Comparison of ENCODE assay signal across 8 mouse cellular contexts in the genomic region with DNA sequence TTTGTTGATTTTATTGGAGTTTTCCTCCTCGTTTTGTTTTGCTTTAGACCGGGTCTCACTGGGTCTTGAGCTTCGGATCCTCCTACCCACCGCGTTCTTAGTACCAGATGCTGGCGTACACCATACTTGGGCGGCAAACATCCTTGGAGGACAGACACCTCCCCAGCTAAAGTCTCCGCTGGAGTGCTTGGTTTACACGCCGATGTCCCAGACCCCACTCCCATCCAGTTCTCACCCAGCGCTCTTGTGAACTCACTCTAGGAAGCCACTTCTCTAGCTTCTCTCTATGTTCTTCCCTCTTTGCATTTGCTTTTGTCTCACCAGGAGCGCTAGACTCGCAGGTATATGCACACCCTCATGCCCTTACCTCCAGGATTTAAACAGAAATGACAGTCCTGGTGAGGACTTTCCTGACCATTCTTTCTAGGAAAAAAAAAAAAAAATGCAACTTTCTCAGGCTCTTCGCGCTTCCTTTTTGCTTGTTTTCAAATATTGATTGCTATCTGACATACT. TPM values are rescaled to one million over a fixed set of nuclear protein-coding genes. Genes with fewer than 3 reads are reported as not detected.
DNase-seq lines count a peak whose midpoint lies in the region; ATAC-seq and TF ChIP-seq lines count a peak whose summit lies in the region.

No protein-coding gene starts in this region.

- WGBS in embryonic facial prominence, embryonic 11.5 days, result 2% methylated on average over 15 of the region's 15 CpGs
- WGBS in intestine, embryonic 15.5 days, result 1% methylated on average over 15 of the region's 15 CpGs
- under 1% methylated on average over 15 of the region's 15 CpGs for WGBS in neural tube, embryonic 12.5 days

- no peak for DNase-seq in layer of hippocampus, adult 2 months (ENCODE audit: low spot score in 2 of 2)
- DNase-seq in layer of hippocampus, adult 11-12 months (ENCODE audit: low spot score), result no peak
- DNase-seq in embryonic facial prominence, embryonic 11.5 days (ENCODE audit: low spot score), result no peak
- DNase-seq in layer of hippocampus, adult 9-10 months (ENCODE audit: low spot score), result no peak
- DNase-seq in cerebellum, postnatal 36 days, result no peak
- DNase-seq in urinary bladder, postnatal 36 days (ENCODE audit: low spot score in 2 of 2), result no peak

- H3K36me3 ChIP-seq in embryonic facial prominence, embryonic 11.5 days (replicated peaks; ENCODE audit: control insufficient read depth, insufficient read depth, low read depth, low read length), result no peaks in the 10 kb centered on the region; the same call in 1 of the 2 replicates
- peaks cover 5% of the 10 kb centered on the region; the same call in 1 of the 2 replicates for H3K36me3 ChIP-seq in intestine, embryonic 15.5 days
- peaks cover 22% of the 10 kb centered on the region for H3K36me3 ChIP-seq in neural tube, embryonic 12.5 days

- H3K27ac ChIP-seq in layer of hippocampus, adult 2 months, result peak overlapping the region; percentile 99
- no peak overlapping the region; the same call in 1 of the 2 replicates for H3K27ac ChIP-seq in embryonic facial prominence, embryonic 11.5 days (replicated peaks; ENCODE audit: low read depth, low read length)
- H3K27ac ChIP-seq in intestine, embryonic 15.5 days, result peak overlapping the region; percentile 60
- H3K27ac ChIP-seq in neural tube, embryonic 12.5 days, result no peak overlapping the region

- peak overlapping the region; percentile 100 for H3K9ac ChIP-seq in embryonic facial prominence, embryonic 11.5 days (replicated peaks; ENCODE audit: low read length)
- H3K9ac ChIP-seq in intestine, embryonic 15.5 days, result peak overlapping the region; percentile 99
- H3K9ac ChIP-seq in neural tube, embryonic 12.5 days, result peak overlapping the region; percentile 98

- H3K27me3 ChIP-seq in embryonic facial prominence, embryonic 11.5 days (ENCODE audit: control insufficient read depth, insufficient read depth, low read length), result no peaks in the 10 kb centered on the region
- H3K27me3 ChIP-seq in intestine, embryonic 15.5 days (replicated peaks), result no peaks in the 10 kb centered on the region
- no peaks in the 10 kb centered on the region; the same call in 1 of the 2 replicates for H3K27me3 ChIP-seq in neural tube, embryonic 12.5 days (replicated peaks)

- H3K4me1 ChIP-seq in embryonic facial prominence, embryonic 11.5 days (ENCODE audit: control insufficient read depth, insufficient read depth, low read length), result peaks cover 2% of the 10 kb centered on the region; the same call in 1 of the 2 replicates
- peaks cover 8% of the 10 kb centered on the region for H3K4me1 ChIP-seq in intestine, embryonic 15.5 days (replicated peaks)
- H3K4me1 ChIP-seq in neural tube, embryonic 12.5 days, result peaks cover 17% of the 10 kb centered on the region

- H3K4me3 ChIP-seq in layer of hippocampus, adult 2 months, result peak overlapping the region; percentile 99
- H3K4me3 ChIP-seq in embryonic facial prominence, embryonic 11.5 days (ENCODE audit: low read depth, low read length), result peak overlapping the region; percentile 99
- peak overlapping the region; percentile 89 for H3K4me3 ChIP-seq in intestine, embryonic 15.5 days (replicated peaks)
- peak overlapping the region; percentile 99 for H3K4me3 ChIP-seq in neural tube, embryonic 12.5 days

- peak; percentile 77 for ATAC-seq in embryonic facial prominence, embryonic 11.5 days (replicated peaks; ENCODE audit: insufficient number of reproducible peaks, low FRiP score, low TSS enrichment, low read depth)
- peak; percentile 82 for ATAC-seq in intestine, embryonic 15.5 days
- ATAC-seq in neural tube, embryonic 12.5 days (ENCODE audit: low FRiP score, low read depth), result peak; percentile 72

- H3K4me2 ChIP-seq in embryonic facial prominence, embryonic 11.5 days (ENCODE audit: low read depth, low read length), result peak overlapping the region; percentile 87
- peak overlapping the region; percentile 89 for H3K4me2 ChIP-seq in intestine, embryonic 15.5 days (replicated peaks)
- H3K4me2 ChIP-seq in neural tube, embryonic 12.5 days (replicated peaks), result peak overlapping the region; percentile 74

- TF ChIP-seq CTCF in layer of hippocampus, adult 2 months (conservative IDR thresholded peaks at IDR 0.05), result no peak

- H3K9me3 ChIP-seq in embryonic facial prominence, embryonic 11.5 days (replicated peaks; ENCODE audit: control insufficient read depth, low read length), result no peaks in the 10 kb centered on the region
- no peaks in the 10 kb centered on the region for H3K9me3 ChIP-seq in intestine, embryonic 15.5 days
- H3K9me3 ChIP-seq in neural tube, embryonic 12.5 days, result no peaks in the 10 kb centered on the region

RNA-seq across cellular contexts. Expression of gene Snrpb, which starts 0.4 kb away (rescaled TPM):
- total RNA-seq in layer of hippocampus, adult 2 months (2021), result 100 to 1,000 TPM; 111 to 112 TPM
- 756 and 782 TPM in 2 replicates for polyA plus RNA-seq in embryonic facial prominence, embryonic 11.5 days (2014; fragmentation: Nextera tagmentation; extraction: Ambion mirVana)
- polyA plus RNA-seq in intestine, embryonic 15.5 days (2015; fragmentation: Nextera tagmentation; extraction: Ambion mirVana), result 517 and 522 TPM in 2 replicates
- 516 and 550 TPM in 2 replicates for polyA plus RNA-seq in neural tube, embryonic 12.5 days (2016; fragmentation: Nextera tagmentation; extraction: Ambion mirVana)

RNA-seq across cellular contexts. Expression of gene Tmc2, which starts 15.4 kb away (rescaled TPM):
- total RNA-seq in layer of hippocampus, adult 2 months (2021), result under 1 TPM in 1 of 2 experiments, not detected in 1; 0.13 TPM
- polyA plus RNA-seq in embryonic facial prominence, embryonic 11.5 days (2014; fragmentation: Nextera tagmentation; extraction: Ambion mirVana), result not detected in 2 replicates
- polyA plus RNA-seq in intestine, embryonic 15.5 days (2015; fragmentation: Nextera tagmentation; extraction: Ambion mirVana), result not detected in 2 replicates
- polyA plus RNA-seq in neural tube, embryonic 12.5 days (2016; fragmentation: Nextera tagmentation; extraction: Ambion mirVana), result not detected in 2 replicates

Comparison
In these comparisons a context has a peak if more than half of its experiments do, and no peak if none do; other contexts are left out.
1. H3K27ac ChIP-seq: peak in layer of hippocampus, adult 2 months (single experiment) and intestine, embryonic 15.5 days (single experiment); none in embryonic facial prominence, embryonic 11.5 days (single experiment) and neural tube, embryonic 12.5 days (single experiment).
2. Peak in every context shown above with its lines, with median percentiles within 50 percentile points of each other: H3K4me3 ChIP-seq, ATAC-seq, H3K4me2 ChIP-seq and H3K9ac ChIP-seq.